19 mouse cellular contexts compared by ENCODE assay signal in the genomic region with DNA sequence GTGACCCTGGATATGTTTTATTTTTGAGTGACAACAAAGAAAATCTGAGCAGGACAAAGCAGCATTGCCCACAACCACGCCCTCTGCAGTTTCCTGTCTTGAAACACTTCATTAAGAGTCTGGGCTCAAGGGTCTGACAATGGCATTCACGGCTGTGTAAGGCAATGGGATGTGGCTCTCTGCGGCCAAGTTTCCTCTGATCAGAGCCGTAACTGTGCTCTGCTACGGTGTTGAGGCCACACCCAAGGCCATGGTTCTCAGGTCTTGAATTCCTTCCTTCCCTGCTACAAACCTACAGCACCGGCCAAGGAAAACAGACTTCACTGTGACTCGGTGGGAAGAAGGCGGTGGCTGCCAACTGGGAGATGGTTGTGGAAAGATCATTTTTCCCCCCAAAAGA.
DNase-seq lines count a peak whose midpoint lies in the region; ATAC-seq and TF ChIP-seq lines count a peak whose summit lies in the region.
"Had no signal": no experiment of that assay in that cellular context is flagged by ENCODE, and none has a peak within 500 bp of the region (broad histone marks: within the 10 kb centered on the region; RNA-seq: fewer than 3 reads in every experiment).

No protein-coding gene starts in this region.

- intact Hi-C loops in gastrocnemius, postnatal 14 days (cut with DNase I; ENCODE audit: low total_unique reads) = no loop called here

- no peaks in the 10 kb centered on the region for H3K36me3 ChIP-seq in intestine, embryonic 15.5 days
- no peaks in the 10 kb centered on the region for H3K36me3 ChIP-seq in intestine, postnatal 0 days (ENCODE audit: control insufficient read depth, insufficient read depth)
- H3K36me3 ChIP-seq in heart, postnatal 0 days (replicated peaks; ENCODE audit: control insufficient read depth, insufficient read depth, low read length) = no peaks in the 10 kb centered on the region
- H3K36me3 ChIP-seq: midbrain, embryonic 12.5 days had no signal

- no peaks in the 10 kb centered on the region for H3K27me3 ChIP-seq in intestine, embryonic 15.5 days (replicated peaks)
- H3K27me3 ChIP-seq in intestine, postnatal 0 days (replicated peaks; ENCODE audit: control insufficient read depth, insufficient read depth, low read length) = no peaks in the 10 kb centered on the region
- H3K27me3 ChIP-seq in heart, postnatal 0 days (ENCODE audit: control insufficient read depth, insufficient read depth, low read length) = no peaks in the 10 kb centered on the region
- H3K27me3 ChIP-seq: midbrain, embryonic 12.5 days; Patski had no signal

- H3K4me1 ChIP-seq in intestine, embryonic 15.5 days (replicated peaks) = no peaks in the 10 kb centered on the region
- no peaks in the 10 kb centered on the region for H3K4me1 ChIP-seq in intestine, postnatal 0 days (replicated peaks; ENCODE audit: control insufficient read depth, insufficient read depth, low read length)
- no peaks in the 10 kb centered on the region for H3K4me1 ChIP-seq in heart, postnatal 0 days (ENCODE audit: control insufficient read depth, insufficient read depth)
- H3K4me1 ChIP-seq: midbrain, embryonic 12.5 days had no signal

- ATAC-seq in intestine, embryonic 15.5 days = peak; percentile 39; the same call in 1 of the 2 replicates
- no peak for ATAC-seq in intestine, postnatal 0 days
- ATAC-seq in heart, postnatal 0 days (ENCODE audit: insufficient read depth, low read depth) = peak; percentile 44; the same call in 1 of the 2 replicates
- ATAC-seq: CD4-positive, CD25-positive, alpha-beta regulatory T cell, adult 4 months; liver, postnatal 0 days; Patski had no signal

- H3K9me3 ChIP-seq in intestine, embryonic 15.5 days = no peaks in the 10 kb centered on the region
- no peaks in the 10 kb centered on the region for H3K9me3 ChIP-seq in intestine, postnatal 0 days (ENCODE audit: control insufficient read depth)
- no peaks in the 10 kb centered on the region for H3K9me3 ChIP-seq in heart, postnatal 0 days (replicated peaks; ENCODE audit: control insufficient read depth, low read length)
- H3K9me3 ChIP-seq: midbrain, embryonic 12.5 days had no signal

- DNase-seq in NIH3T3 (ENCODE audit: low read depth) = peak; percentile 41
- DNase-seq in heart, postnatal 0 days (ENCODE audit: low spot score) = peak; percentile 35
- DNase-seq in lung, postnatal 10 days = peak; percentile 58
- DNase-seq in urinary bladder, postnatal 36 days (ENCODE audit: low spot score in 2 of 2) = no peak
- no peak for DNase-seq in gastrocnemius, postnatal 14 days
- no peak for DNase-seq in urinary bladder, adult 18-20 months (ENCODE audit: low spot score in 2 of 2)
- DNase-seq: cerebellum, adult 2 months; embryo, embryonic 11 days; kidney, postnatal 25 days; layer of hippocampus, postnatal 36 days; left cerebral cortex, postnatal 4 days; liver, postnatal 0 days; right cerebral cortex, postnatal 14 days; thymus, adult 2 months had no signal

- no peak overlapping the region for H3K9ac ChIP-seq in intestine, embryonic 15.5 days
- no peak overlapping the region for H3K9ac ChIP-seq in intestine, postnatal 0 days (ENCODE audit: low read depth, low read length)
- H3K9ac ChIP-seq in heart, postnatal 0 days (replicated peaks; ENCODE audit: low read depth, low read length) = no peak overlapping the region
- H3K9ac ChIP-seq: liver, postnatal 0 days; midbrain, embryonic 12.5 days had no signal

- TF ChIP-seq CTCF in intestine, postnatal 0 days (IDR thresholded peaks at IDR 0.05; ENCODE audit: low read depth) = no peak
- TF ChIP-seq CTCF in heart, postnatal 0 days (IDR thresholded peaks at IDR 0.05; ENCODE audit: low read depth) = no peak

- H3K27ac ChIP-seq in intestine, embryonic 15.5 days = no peak overlapping the region
- no peak overlapping the region for H3K27ac ChIP-seq in intestine, postnatal 0 days (ENCODE audit: low read depth, low read length)
- no peak overlapping the region for H3K27ac ChIP-seq in heart, postnatal 0 days (ENCODE audit: low read depth)
- H3K27ac ChIP-seq: midbrain, embryonic 12.5 days had no signal

- H3K4me3 ChIP-seq in intestine, embryonic 15.5 days (replicated peaks) = no peak overlapping the region
- no peak overlapping the region for H3K4me3 ChIP-seq in intestine, postnatal 0 days (ENCODE audit: low read depth, low read length)
- no peak overlapping the region for H3K4me3 ChIP-seq in heart, postnatal 0 days (ENCODE audit: low read depth, low read length)
- H3K4me3 ChIP-seq: midbrain, embryonic 12.5 days had no signal

- TF ChIP-seq EP300 in heart, postnatal 0 days (IDR thresholded peaks at IDR 0.05; ENCODE audit: low read depth) = no peak

- 56% methylated on average over 8 of the region's 8 CpGs for WGBS in intestine, embryonic 15.5 days
- 43% methylated on average over 8 of the region's 8 CpGs for WGBS in intestine, postnatal 0 days
- 41% methylated on average over 8 of the region's 8 CpGs for WGBS in heart, postnatal 0 days

- H3K4me2 ChIP-seq in intestine, embryonic 15.5 days (replicated peaks) = no peak overlapping the region
- H3K4me2 ChIP-seq in intestine, postnatal 0 days (replicated peaks; ENCODE audit: low read depth) = no peak overlapping the region
- no peak overlapping the region for H3K4me2 ChIP-seq in heart, postnatal 0 days (ENCODE audit: low read depth, low read length)
- H3K4me2 ChIP-seq: midbrain, embryonic 12.5 days had no signal

Comparison
In these comparisons a context has a peak if more than half of its experiments do, and no peak if none do; other contexts are left out.
1. DNase-seq: peak in NIH3T3 (single experiment), heart, postnatal 0 days (single experiment) and lung, postnatal 10 days (single experiment); none in urinary bladder, postnatal 36 days (0 of 2), gastrocnemius, postnatal 14 days (single experiment) and urinary bladder, adult 18-20 months (0 of 2).